Mouse (Mus musculus): ENCODE results near the gene Rimbp3. TPM values are rescaled to one million over a fixed set of nuclear protein-coding genes. Genes with fewer than 3 reads are reported as not detected.

The Rimbp3 gene
- polyA plus RNA-seq, 1 experiment, result 0.05 TPM

GRCm38 (mm10) chr16:17247727-17248126, 39.3 kb downstream of the Rimbp3 start:
- no peak overlapping the region for H3K4me3 ChIP-seq (ENCODE audit: insufficient read depth, low read depth, low read length)
- no peaks in the 10 kb centered on the region for H3K36me3 ChIP-seq (ENCODE audit: control insufficient read depth, insufficient read depth, low read length)
- H3K4me1 ChIP-seq (ENCODE audit: control insufficient read depth, insufficient read depth, low read length), result peaks cover 9% of the 10 kb centered on the region; the same call in 1 of the 2 replicates
- H3K27ac ChIP-seq (ENCODE audit: insufficient read depth, low read depth, low read length), result no peak overlapping the region
- TF ChIP-seq POLR2A (IDR thresholded peaks at IDR 0.05; ENCODE audit: low read depth, low read length) (no peak), CTCF (conservative IDR thresholded peaks at IDR 0.05; ENCODE audit: insufficient read depth, insufficient read length, low read depth, low read length) (no peak)
- peak; percentile 87 for DNase-seq
- 37% methylated on average over 4 of the region's 4 CpGs for WGBS
- no peaks in the 10 kb centered on the region for H3K27me3 ChIP-seq (replicated peaks; ENCODE audit: control insufficient read depth, insufficient read depth, low read length)

DNA sequence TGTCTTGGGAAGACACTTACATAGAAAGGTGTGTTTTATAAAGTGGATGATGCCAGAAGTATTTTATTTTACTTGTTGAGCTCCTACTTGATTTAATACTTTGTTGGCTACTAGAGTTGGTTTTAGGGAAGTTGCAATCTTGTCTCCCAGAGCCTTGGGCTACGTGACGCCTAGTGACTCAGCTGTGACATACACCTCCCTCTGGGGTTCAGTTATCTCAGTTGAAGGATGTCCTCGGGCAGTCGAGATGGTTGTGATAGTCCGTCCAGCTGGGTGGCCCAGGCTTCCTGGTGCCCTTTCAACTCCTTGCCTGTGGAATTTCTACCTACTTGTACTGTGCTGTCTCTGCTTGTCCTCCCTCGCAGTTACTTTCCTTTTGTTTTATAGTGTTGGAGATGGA, 40.7 kb downstream of the Rimbp3 start:
- H3K4me1 ChIP-seq (ENCODE audit: control insufficient read depth, insufficient read depth, low read length), result peaks cover 9% of the 10 kb centered on the region; the same call in 1 of the 2 replicates
- H3K4me3 ChIP-seq (ENCODE audit: insufficient read depth, low read depth, low read length), result no peak overlapping the region
- TF ChIP-seq CTCF (conservative IDR thresholded peaks at IDR 0.05; ENCODE audit: insufficient read depth, insufficient read length, low read depth, low read length) (no peak), POLR2A (IDR thresholded peaks at IDR 0.05; ENCODE audit: low read depth, low read length) (no peak)
- no peak for DNase-seq
- WGBS, result 53% methylated on average over 6 of the region's 6 CpGs
- no peaks in the 10 kb centered on the region for H3K27me3 ChIP-seq (replicated peaks; ENCODE audit: control insufficient read depth, insufficient read depth, low read length)
- no peaks in the 10 kb centered on the region for H3K36me3 ChIP-seq (ENCODE audit: control insufficient read depth, insufficient read depth, low read length)
- no peak overlapping the region for H3K27ac ChIP-seq (ENCODE audit: insufficient read depth, low read depth, low read length)

GRCm38 (mm10) chr16:17251539-17251938, 43.1 kb downstream of the Rimbp3 start:
- no peak for TF ChIP-seq POLR2A (IDR thresholded peaks at IDR 0.05; ENCODE audit: low read depth, low read length)
- no peak for TF ChIP-seq CTCF (conservative IDR thresholded peaks at IDR 0.05; ENCODE audit: insufficient read depth, insufficient read length, low read depth, low read length)

DNA sequence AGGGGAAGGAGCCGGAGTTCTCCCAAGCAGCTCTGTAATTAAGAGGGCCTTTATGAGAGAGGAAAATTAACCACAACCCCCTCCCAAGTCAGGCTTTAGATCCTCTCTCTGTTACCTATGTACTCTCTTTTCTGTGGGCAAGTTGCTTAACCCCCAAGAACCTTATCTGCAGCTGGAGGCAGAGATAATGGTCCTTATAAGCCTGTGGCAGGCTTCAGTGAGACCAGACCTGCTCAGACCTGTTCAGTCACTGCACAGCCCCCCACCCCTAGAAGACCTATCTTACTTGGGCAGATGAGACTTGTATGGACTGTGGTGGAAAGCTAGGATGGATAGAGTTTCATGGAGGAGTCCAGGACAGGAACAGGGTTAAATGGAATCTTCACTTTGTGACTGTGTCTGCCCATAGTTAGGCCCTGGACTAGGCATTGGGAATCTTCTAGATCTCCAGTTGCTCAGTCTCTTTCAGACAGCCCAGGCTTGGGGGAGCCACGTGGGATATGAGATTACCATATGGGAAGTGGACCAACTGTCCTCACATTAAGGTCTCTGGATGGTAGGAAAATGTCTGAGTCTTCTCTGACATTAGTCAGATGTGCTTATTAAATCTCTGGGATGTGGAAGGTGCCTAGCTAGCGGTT, 43.8 kb downstream of the Rimbp3 start:
- Histone ChIP-seq H3K4me3 (ENCODE audit: insufficient read depth, low read depth, low read length) (no peak overlapping the region), H3K36me3 (ENCODE audit: control insufficient read depth, insufficient read depth, low read length) (no peaks in the 10 kb centered on the region), H3K4me1 (ENCODE audit: control insufficient read depth, insufficient read depth, low read length) (peaks cover 9% of the 10 kb centered on the region; the same call in 1 of the 2 replicates), H3K27me3 (replicated peaks; ENCODE audit: control insufficient read depth, insufficient read depth, low read length) (no peaks in the 10 kb centered on the region), H3K27ac (ENCODE audit: insufficient read depth, low read depth, low read length) (no peak overlapping the region)
- 70% methylated on average over 3 of the region's 3 CpGs for WGBS
- TF ChIP-seq CTCF (conservative IDR thresholded peaks at IDR 0.05; ENCODE audit: insufficient read depth, insufficient read length, low read depth, low read length), result no peak
- TF ChIP-seq POLR2A (IDR thresholded peaks at IDR 0.05; ENCODE audit: low read depth, low read length), result no peak
- no peak for DNase-seq

More at GRCm38 (mm10) chr16:17251539-17251938, 43.1 kb downstream of the Rimbp3 start:
- DNase-seq, result peak; percentile 97
- WGBS, result 27% methylated on average over 3 of the region's 3 CpGs
- no peak overlapping the region for H3K27ac ChIP-seq (ENCODE audit: insufficient read depth, low read depth, low read length)
- no peaks in the 10 kb centered on the region for H3K27me3 ChIP-seq (replicated peaks; ENCODE audit: control insufficient read depth, insufficient read depth, low read length)
- no peaks in the 10 kb centered on the region for H3K36me3 ChIP-seq (ENCODE audit: control insufficient read depth, insufficient read depth, low read length)
- H3K4me3 ChIP-seq (ENCODE audit: insufficient read depth, low read depth, low read length), result no peak overlapping the region
- peaks cover 9% of the 10 kb centered on the region; the same call in 1 of the 2 replicates for H3K4me1 ChIP-seq (ENCODE audit: control insufficient read depth, insufficient read depth, low read length)

DNA sequence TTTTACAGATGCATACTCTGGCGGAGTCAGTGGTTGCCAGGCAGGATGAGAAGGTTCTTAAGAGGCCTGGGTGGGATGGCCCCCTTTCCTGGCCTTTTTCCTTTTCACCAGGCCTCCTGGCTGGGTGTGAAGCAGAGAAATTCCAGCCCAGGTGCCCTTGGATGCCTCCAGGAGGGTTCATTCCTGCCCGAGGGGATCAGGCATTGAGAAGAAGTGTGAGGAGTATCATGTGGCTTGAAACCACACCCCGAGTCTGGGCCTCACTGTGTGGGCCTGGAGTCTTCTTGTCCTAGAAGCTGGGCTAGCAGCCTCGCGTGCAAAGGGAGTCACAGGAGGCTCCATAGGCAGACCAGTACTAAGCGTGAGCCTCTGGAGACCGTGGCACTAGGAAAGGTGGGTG, 44.4 kb downstream of the Rimbp3 start:
- 85% methylated on average over 7 of the region's 7 CpGs for WGBS
- TF ChIP-seq CTCF (conservative IDR thresholded peaks at IDR 0.05; ENCODE audit: insufficient read depth, insufficient read length, low read depth, low read length), result no peak
- TF ChIP-seq POLR2A (IDR thresholded peaks at IDR 0.05; ENCODE audit: low read depth, low read length), result no peak
- peaks cover 4% of the 10 kb centered on the region; the same call in 1 of the 2 replicates for H3K4me1 ChIP-seq (ENCODE audit: control insufficient read depth, insufficient read depth, low read length)
- no peak overlapping the region for H3K27ac ChIP-seq (ENCODE audit: insufficient read depth, low read depth, low read length)
- no peaks in the 10 kb centered on the region for H3K27me3 ChIP-seq (replicated peaks; ENCODE audit: control insufficient read depth, insufficient read depth, low read length)
- DNase-seq, result no peak
- no peaks in the 10 kb centered on the region for H3K36me3 ChIP-seq (ENCODE audit: control insufficient read depth, insufficient read depth, low read length)
- no peak overlapping the region for H3K4me3 ChIP-seq (ENCODE audit: insufficient read depth, low read depth, low read length)

- Histone ChIP-seq H3K4me3 (ENCODE audit: insufficient read depth, low read depth, low read length) (no peak overlapping the region), H3K4me1 (ENCODE audit: control insufficient read depth, insufficient read depth, low read length) (peaks cover 4% of the 10 kb centered on the region; the same call in 1 of the 2 replicates), H3K36me3 (ENCODE audit: control insufficient read depth, insufficient read depth, low read length) (no peaks in the 10 kb centered on the region), H3K27ac (ENCODE audit: insufficient read depth, low read depth, low read length) (no peak overlapping the region), H3K27me3 (replicated peaks; ENCODE audit: control insufficient read depth, insufficient read depth, low read length) (no peaks in the 10 kb centered on the region)
- TF ChIP-seq CTCF (conservative IDR thresholded peaks at IDR 0.05; ENCODE audit: insufficient read depth, insufficient read length, low read depth, low read length) (no peak), POLR2A (IDR thresholded peaks at IDR 0.05; ENCODE audit: low read depth, low read length) (no peak)
- DNase-seq, result no peak
- 53% methylated on average over 4 of the region's 4 CpGs for WGBS
Measured at GRCm38 (mm10) chr16:17254005-17254597, 45.7 kb downstream of the Rimbp3 start.

- H3K4me3 ChIP-seq (ENCODE audit: insufficient read depth, low read depth, low read length), result no peak overlapping the region
- 77% methylated on average over 2 of the region's 2 CpGs for WGBS
- DNase-seq, result no peak
- H3K27me3 ChIP-seq (replicated peaks; ENCODE audit: control insufficient read depth, insufficient read depth, low read length), result no peaks in the 10 kb centered on the region
- no peak overlapping the region for H3K27ac ChIP-seq (ENCODE audit: insufficient read depth, low read depth, low read length)
- H3K36me3 ChIP-seq (ENCODE audit: control insufficient read depth, insufficient read depth, low read length), result no peaks in the 10 kb centered on the region
- no peak for TF ChIP-seq POLR2A (IDR thresholded peaks at IDR 0.05; ENCODE audit: low read depth, low read length)
- no peak for TF ChIP-seq CTCF (conservative IDR thresholded peaks at IDR 0.05; ENCODE audit: insufficient read depth, insufficient read length, low read depth, low read length)
- H3K4me1 ChIP-seq (ENCODE audit: control insufficient read depth, insufficient read depth, low read length), result peaks cover 4% of the 10 kb centered on the region; the same call in 1 of the 2 replicates
Measured at GRCm38 (mm10) chr16:17255270-17255669, 46.9 kb downstream of the Rimbp3 start.

Data from kidney, adult 2 months (tissue).